Mouse (Mus musculus): ENCODE data around the gene Aifm3. TPM values are rescaled to one million over a fixed set of nuclear protein-coding genes. Genes with fewer than 3 reads are reported as not detected.

The Aifm3 gene
- polyA plus RNA-seq, 1 experiment from 2014 or later: 13.6 TPM

- no peak for ATAC-seq
- no peaks in the 10 kb centered on the region for H3K9me3 ChIP-seq (replicated peaks; ENCODE audit: control insufficient read depth, low read length, poor library complexity, severe bottlenecking)
- H3K4me3 ChIP-seq (ENCODE audit: low read depth, low read length): no peak overlapping the region
- H3K36me3 ChIP-seq (ENCODE audit: control insufficient read depth, insufficient read depth, low read length): peaks cover 9% of the 10 kb centered on the region
- H3K4me2 ChIP-seq (ENCODE audit: low read length): peak overlapping the region; percentile 94
- peaks cover 15% of the 10 kb centered on the region for H3K4me1 ChIP-seq (ENCODE audit: control insufficient read depth, insufficient read depth, low read length)
- H3K9ac ChIP-seq (ENCODE audit: low read depth, low read length): no peak overlapping the region
- H3K27me3 ChIP-seq (ENCODE audit: control insufficient read depth, insufficient read depth, low read depth, low read length): no peaks in the 10 kb centered on the region
- H3K27ac ChIP-seq (ENCODE audit: low read length): no peak overlapping the region
- 98% methylated on average over 2 of the region's 2 CpGs for WGBS
These were observed 20.7 kb downstream of the Aifm3 start for GRCm38 (mm10) chr16:17510143-17510542.

- Histone ChIP-seq H3K9ac (ENCODE audit: low read depth, low read length) (no peak overlapping the region), H3K27me3 (ENCODE audit: control insufficient read depth, insufficient read depth, low read depth, low read length) (no peaks in the 10 kb centered on the region), H3K9me3 (replicated peaks; ENCODE audit: control insufficient read depth, low read length, poor library complexity, severe bottlenecking) (no peaks in the 10 kb centered on the region), H3K27ac (ENCODE audit: low read length) (no peak overlapping the region), H3K4me1 (ENCODE audit: control insufficient read depth, insufficient read depth, low read length) (peaks cover 15% of the 10 kb centered on the region), H3K4me2 (ENCODE audit: low read length) (no peak overlapping the region), H3K4me3 (ENCODE audit: low read depth, low read length) (no peak overlapping the region), H3K36me3 (ENCODE audit: control insufficient read depth, insufficient read depth, low read length) (peaks cover 12% of the 10 kb centered on the region)
- WGBS: 94% methylated on average over 2 of the region's 2 CpGs
- no peak for ATAC-seq
These were observed 21.3 kb downstream of the Aifm3 start for GRCm38 (mm10) chr16:17510686-17511085.

- Histone ChIP-seq H3K27ac (ENCODE audit: low read length) (no peak overlapping the region), H3K9ac (ENCODE audit: low read depth, low read length) (no peak overlapping the region), H3K27me3 (ENCODE audit: control insufficient read depth, insufficient read depth, low read depth, low read length) (no peaks in the 10 kb centered on the region), H3K4me2 (ENCODE audit: low read length) (no peak overlapping the region), H3K4me3 (ENCODE audit: low read depth, low read length) (no peak overlapping the region), H3K4me1 (ENCODE audit: control insufficient read depth, insufficient read depth, low read length) (peaks cover 15% of the 10 kb centered on the region), H3K36me3 (ENCODE audit: control insufficient read depth, insufficient read depth, low read length) (peaks cover 19% of the 10 kb centered on the region), H3K9me3 (replicated peaks; ENCODE audit: control insufficient read depth, low read length, poor library complexity, severe bottlenecking) (no peaks in the 10 kb centered on the region)
- ATAC-seq: no peak
- 94% methylated on average over 4 of the region's 4 CpGs for WGBS
These were observed 22.0 kb downstream of the Aifm3 start for GRCm38 (mm10) chr16:17511431-17511830.

DNA sequence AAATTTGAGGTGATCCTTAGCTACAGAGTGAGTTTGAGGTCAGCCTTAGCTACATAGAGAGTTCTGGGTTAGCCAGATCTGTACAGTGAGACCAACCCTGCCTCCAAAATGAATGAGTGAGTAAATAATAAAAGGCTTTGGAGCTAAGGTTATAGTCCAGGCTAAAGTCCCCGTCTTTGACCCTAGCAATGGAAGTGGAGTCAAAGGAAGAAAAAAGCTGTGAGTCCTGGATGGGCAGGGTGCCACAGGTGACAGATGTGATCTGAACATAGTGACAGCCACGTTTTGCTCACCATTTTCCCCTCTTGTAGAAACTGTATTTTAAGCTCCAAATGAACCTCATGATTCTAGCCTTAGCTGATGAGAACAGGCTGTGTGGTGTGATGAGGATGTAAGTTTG lies 29.5 kb downstream of the Aifm3 start:
- Histone ChIP-seq H3K27me3 (ENCODE audit: control insufficient read depth, insufficient read depth, low read depth, low read length) (no peaks in the 10 kb centered on the region), H3K36me3 (ENCODE audit: control insufficient read depth, insufficient read depth, low read length) (peaks cover 58% of the 10 kb centered on the region), H3K9ac (ENCODE audit: low read depth, low read length) (no peak overlapping the region), H3K4me2 (ENCODE audit: low read length) (no peak overlapping the region), H3K27ac (ENCODE audit: low read length) (no peak overlapping the region), H3K4me1 (ENCODE audit: control insufficient read depth, insufficient read depth, low read length) (no peaks in the 10 kb centered on the region), H3K4me3 (ENCODE audit: low read depth, low read length) (no peak overlapping the region), H3K9me3 (replicated peaks; ENCODE audit: control insufficient read depth, low read length, poor library complexity, severe bottlenecking) (no peaks in the 10 kb centered on the region)
- 88% methylated on average over 2 of the region's 2 CpGs for WGBS
- no peak for ATAC-seq

GRCm38 (mm10) chr16:17524156-17524555 lies 34.7 kb downstream of the Aifm3 start:
- H3K4me2 ChIP-seq (ENCODE audit: low read length): no peak overlapping the region
- peaks cover 69% of the 10 kb centered on the region for H3K36me3 ChIP-seq (ENCODE audit: control insufficient read depth, insufficient read depth, low read length)
- no peaks in the 10 kb centered on the region for H3K4me1 ChIP-seq (ENCODE audit: control insufficient read depth, insufficient read depth, low read length)
- WGBS: 92% methylated on average over 11 of the region's 11 CpGs
- H3K9me3 ChIP-seq (replicated peaks; ENCODE audit: control insufficient read depth, low read length, poor library complexity, severe bottlenecking): no peaks in the 10 kb centered on the region
- no peaks in the 10 kb centered on the region for H3K27me3 ChIP-seq (ENCODE audit: control insufficient read depth, insufficient read depth, low read depth, low read length)
- ATAC-seq: no peak
- H3K27ac ChIP-seq (ENCODE audit: low read length): no peak overlapping the region
- no peak overlapping the region for H3K4me3 ChIP-seq (ENCODE audit: low read depth, low read length)
- no peak overlapping the region for H3K9ac ChIP-seq (ENCODE audit: low read depth, low read length)

GRCm38 (mm10) chr16:17525524-17525923 lies 36.1 kb downstream of the Aifm3 start:
- WGBS: 93% methylated on average over 3 of the region's 3 CpGs
- H3K36me3 ChIP-seq (ENCODE audit: control insufficient read depth, insufficient read depth, low read length): peaks cover 63% of the 10 kb centered on the region
- no peak overlapping the region for H3K9ac ChIP-seq (ENCODE audit: low read depth, low read length)
- H3K4me3 ChIP-seq (ENCODE audit: low read depth, low read length): no peak overlapping the region
- no peaks in the 10 kb centered on the region for H3K27me3 ChIP-seq (ENCODE audit: control insufficient read depth, insufficient read depth, low read depth, low read length)
- peaks cover 8% of the 10 kb centered on the region for H3K4me1 ChIP-seq (ENCODE audit: control insufficient read depth, insufficient read depth, low read length)
- no peaks in the 10 kb centered on the region for H3K9me3 ChIP-seq (replicated peaks; ENCODE audit: control insufficient read depth, low read length, poor library complexity, severe bottlenecking)
- no peak overlapping the region for H3K27ac ChIP-seq (ENCODE audit: low read length)
- no peak for ATAC-seq
- H3K4me2 ChIP-seq (ENCODE audit: low read length): no peak overlapping the region

DNA sequence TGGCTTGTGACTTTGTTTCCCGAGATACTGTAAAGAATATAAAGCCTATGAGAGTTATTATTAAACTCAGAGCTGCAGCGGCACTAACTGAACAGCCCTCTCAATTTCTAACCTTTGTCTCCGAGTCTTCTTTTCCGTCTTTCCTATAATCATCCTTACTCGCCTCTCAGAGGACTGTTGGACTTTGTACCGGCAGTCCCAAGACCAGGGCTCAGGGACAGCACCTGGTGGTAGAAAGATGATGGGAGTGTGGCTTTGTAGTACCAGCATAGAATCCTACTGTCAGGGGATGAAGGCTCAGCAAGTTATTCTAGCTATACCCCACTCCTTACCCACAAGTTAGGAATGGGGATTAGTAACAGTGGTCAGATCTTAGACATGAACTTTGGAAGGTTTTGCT lies 36.8 kb downstream of the Aifm3 start:
- Histone ChIP-seq H3K4me1 (ENCODE audit: control insufficient read depth, insufficient read depth, low read length) (peaks cover 8% of the 10 kb centered on the region), H3K9me3 (replicated peaks; ENCODE audit: control insufficient read depth, low read length, poor library complexity, severe bottlenecking) (no peaks in the 10 kb centered on the region), H3K36me3 (ENCODE audit: control insufficient read depth, insufficient read depth, low read length) (peaks cover 60% of the 10 kb centered on the region), H3K9ac (ENCODE audit: low read depth, low read length) (no peak overlapping the region), H3K4me3 (ENCODE audit: low read depth, low read length) (no peak overlapping the region), H3K27me3 (ENCODE audit: control insufficient read depth, insufficient read depth, low read depth, low read length) (no peaks in the 10 kb centered on the region), H3K27ac (ENCODE audit: low read length) (no peak overlapping the region), H3K4me2 (ENCODE audit: low read length) (no peak overlapping the region)
- no peak for ATAC-seq
- WGBS: 91% methylated on average over 6 of the region's 6 CpGs

DNA sequence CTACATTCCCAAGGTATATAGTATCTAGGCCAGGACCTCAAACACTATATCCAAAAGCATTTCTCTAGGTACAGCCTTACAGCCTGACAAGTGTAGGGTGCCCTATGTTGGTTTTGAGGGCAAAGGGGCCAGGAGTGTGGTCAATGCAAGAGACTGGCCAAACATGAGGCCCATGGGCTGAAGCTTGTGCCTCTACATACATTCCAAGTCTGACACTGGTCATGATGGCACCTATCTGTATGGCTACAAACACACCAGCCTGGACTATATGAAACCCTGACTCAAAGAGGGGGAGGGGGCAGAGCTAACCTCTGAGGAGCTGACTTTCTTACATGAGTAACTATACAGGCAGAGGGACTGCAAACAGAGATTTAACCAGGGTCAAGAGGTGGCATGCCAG lies 38.2 kb downstream of the Aifm3 start:
- peaks cover 14% of the 10 kb centered on the region for H3K4me1 ChIP-seq (ENCODE audit: control insufficient read depth, insufficient read depth, low read length)
- no peak overlapping the region for H3K4me3 ChIP-seq (ENCODE audit: low read depth, low read length)
- H3K9me3 ChIP-seq (replicated peaks; ENCODE audit: control insufficient read depth, low read length, poor library complexity, severe bottlenecking): no peaks in the 10 kb centered on the region
- H3K27me3 ChIP-seq (ENCODE audit: control insufficient read depth, insufficient read depth, low read depth, low read length): no peaks in the 10 kb centered on the region
- ATAC-seq: no peak
- no peak overlapping the region for H3K27ac ChIP-seq (ENCODE audit: low read length)
- H3K4me2 ChIP-seq (ENCODE audit: low read length): no peak overlapping the region
- peaks cover 46% of the 10 kb centered on the region for H3K36me3 ChIP-seq (ENCODE audit: control insufficient read depth, insufficient read depth, low read length)
- no peak overlapping the region for H3K9ac ChIP-seq (ENCODE audit: low read depth, low read length)

DNA sequence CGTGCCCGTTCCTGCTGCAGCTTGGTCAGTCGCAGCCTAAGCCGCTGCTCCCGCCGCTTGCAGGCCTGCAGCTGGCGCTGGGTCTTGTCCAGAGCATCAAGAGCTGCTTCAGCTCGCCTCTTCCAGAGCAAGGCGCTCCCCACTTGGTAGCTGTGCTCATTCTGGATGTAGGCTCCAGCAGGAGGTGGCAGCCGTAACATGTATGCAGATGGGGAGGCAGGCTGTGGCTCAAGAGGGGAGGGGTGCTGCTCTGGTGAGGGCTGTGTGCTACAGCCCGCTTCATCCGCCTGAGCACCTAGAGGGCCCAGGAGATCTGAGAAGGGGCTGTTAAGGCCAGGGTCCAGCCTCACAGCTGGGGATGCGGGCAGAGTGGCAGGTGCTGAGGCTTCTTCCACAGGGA lies 38.9 kb downstream of the Aifm3 start:
- no peak overlapping the region for H3K9ac ChIP-seq (ENCODE audit: low read depth, low read length)
- 85% methylated on average over 13 of the region's 13 CpGs for WGBS
- no peak overlapping the region for H3K4me3 ChIP-seq (ENCODE audit: low read depth, low read length)
- ATAC-seq: no peak
- H3K4me1 ChIP-seq (ENCODE audit: control insufficient read depth, insufficient read depth, low read length): peaks cover 14% of the 10 kb centered on the region
- no peak overlapping the region for H3K4me2 ChIP-seq (ENCODE audit: low read length)
- H3K27me3 ChIP-seq (ENCODE audit: control insufficient read depth, insufficient read depth, low read depth, low read length): no peaks in the 10 kb centered on the region
- H3K27ac ChIP-seq (ENCODE audit: low read length): no peak overlapping the region
- peaks cover 40% of the 10 kb centered on the region for H3K36me3 ChIP-seq (ENCODE audit: control insufficient read depth, insufficient read depth, low read length)
- no peaks in the 10 kb centered on the region for H3K9me3 ChIP-seq (replicated peaks; ENCODE audit: control insufficient read depth, low read length, poor library complexity, severe bottlenecking)

All from midbrain, embryonic 16.5 days (tissue).